Mouse (Mus musculus) C2C12 (cell line): ENCODE measurements around the gene Stk25.
"Not testable (repeated sequence)": the region's sequence is repeated elsewhere in the genome, so short reads cannot be mapped to it uniquely, and the experiment has no call there.

ENCODE experiments used
- CEBPB ChIP-seq: IDR thresholded peaks from one replicate; pipeline ENCODE4 v1.6.1; 2011; ENCODE audit warnings: low read depth, mild to moderate bottlenecking, control low read depth, moderate library complexity
- CTCF ChIP-seq: IDR thresholded peaks from one replicate; pipeline ENCODE4 v1.5.1; 2011; ENCODE audit not compliant: control insufficient read depth, insufficient read depth, insufficient read length
- MYOD1 ChIP-seq: IDR thresholded peaks from one replicate; pipeline ENCODE4 v1.6.1; 2011; ENCODE audit warnings: low read depth; ENCODE audit not compliant: control insufficient read depth, insufficient read length
- MYOG ChIP-seq: IDR thresholded peaks from one replicate; pipeline ENCODE4 v1.6.1; 2011; ENCODE audit not compliant: control insufficient read depth, insufficient read length; ENCODE audit errors: extremely low read depth

GRCm38 (mm10) chr1:93658559-93658958 is at the start of gene Stk25:
- TF ChIP-seq CTCF, MYOD1, CEBPB, MYOG: not testable (repeated sequence)
